Mouse (Mus musculus): ENCODE results near the gene Naglu. TPM values are rescaled to one million over a fixed set of nuclear protein-coding genes. Genes with fewer than 3 reads are reported as not detected.

The Naglu gene
- total and polyA plus RNA-seq, 2 experiments: 22.1 to 38.8 TPM

DNA sequence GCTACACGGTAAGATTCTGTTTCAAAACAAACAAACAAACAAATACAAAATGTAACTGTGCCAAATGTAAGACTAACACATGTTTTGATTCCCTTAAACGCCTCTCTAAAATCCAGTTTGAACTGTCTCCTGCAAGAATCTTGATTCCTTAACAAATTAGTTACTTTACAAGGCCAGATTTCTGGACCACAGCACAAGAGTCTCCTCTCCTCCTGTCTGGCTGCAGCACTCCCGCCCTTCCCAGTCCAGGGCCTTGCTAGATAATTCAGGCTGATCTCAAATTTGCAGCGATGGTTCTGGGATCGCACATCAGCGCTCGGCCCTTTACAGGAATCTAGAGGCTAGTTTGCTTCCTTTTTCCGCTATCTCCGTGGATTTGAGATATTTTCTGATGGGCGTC, 11.8 kb downstream of the Naglu start:
- Histone ChIP-seq H3K9ac (ENCODE audit: low read depth, low read length) (peak overlapping the region; percentile 67), H3K4me3 (ENCODE audit: insufficient read depth, low read depth, low read length) (0 out of 2 replicates have a peak overlapping the region, but pooled peaks have one; percentile 43), H3K27ac (replicated peaks; ENCODE audit: insufficient read depth, low read depth, low read length) (peak overlapping the region; percentile 79), H3K4me1 (ENCODE audit: control insufficient read depth, insufficient read depth, low read length) (peaks cover 19% of the 10 kb centered on the region), H3K79me2 (ENCODE audit: control insufficient read depth, insufficient read depth, low read length) (peaks cover 6% of the 10 kb centered on the region; the same call in 1 of the 2 replicates), H3K36me3 (ENCODE audit: control insufficient read depth, insufficient read depth, low read length) (no peaks in the 10 kb centered on the region), H3K27me3 (ENCODE audit: control insufficient read depth, insufficient read depth, low read length) (no peaks in the 10 kb centered on the region)
- no peak for TF ChIP-seq POLR2A (IDR thresholded peaks at IDR 0.05; ENCODE audit: extremely low read depth, insufficient read depth, low read length)
- no peak for TF ChIP-seq CTCF (IDR thresholded peaks at IDR 0.05; ENCODE audit: low read depth, low read length)
- 7% methylated on average over 10 of the region's 10 CpGs for WGBS
- DNase-seq (ENCODE audit: extremely low read depth, low read depth, low spot score): no peak

DNA sequence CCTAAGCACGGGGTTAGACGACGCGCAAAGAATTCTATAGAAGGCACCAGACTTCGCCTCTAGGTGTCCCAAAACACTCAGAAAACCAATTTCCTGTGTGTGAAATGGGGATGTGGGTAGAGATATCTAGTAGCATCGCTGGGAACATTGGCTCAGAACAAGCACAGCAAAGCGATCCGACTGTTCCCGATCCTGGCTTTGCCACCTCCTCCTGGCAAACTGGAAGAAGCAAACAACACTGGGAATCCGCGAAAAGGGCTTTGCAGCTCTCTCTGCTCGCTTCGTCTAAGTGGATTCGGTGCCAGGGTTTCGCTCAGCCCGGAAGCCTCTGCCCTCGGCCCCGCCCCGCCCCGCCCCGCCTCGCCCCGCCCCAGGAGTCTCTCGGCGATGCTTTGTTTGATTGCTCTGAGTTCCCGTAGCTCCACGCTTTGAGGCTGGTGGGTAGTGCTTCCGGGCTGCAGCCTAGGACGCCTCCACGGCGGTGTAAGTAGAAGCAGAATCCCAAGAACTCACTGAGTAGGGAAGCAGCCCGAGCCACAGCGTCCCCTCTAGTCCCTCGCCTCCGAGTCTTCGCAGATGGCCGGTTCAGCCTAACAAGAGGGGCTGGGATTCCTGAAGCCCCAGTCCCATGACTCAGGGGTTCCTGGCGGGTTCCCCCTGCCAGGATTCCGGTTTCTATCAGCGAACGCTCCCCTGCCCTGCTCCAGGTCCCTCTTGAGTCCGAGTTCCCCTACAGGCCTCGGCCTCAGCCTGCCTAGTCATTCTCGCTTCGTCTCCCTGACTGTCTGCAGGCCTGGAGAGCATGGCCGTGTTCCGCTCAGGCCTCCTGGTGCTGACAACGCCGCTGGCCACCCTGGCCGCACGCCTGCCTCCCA, 12.6 kb downstream of the Naglu start, which contains the start of gene Coasy:
TSS of gene Coasy (plus strand) at position 358 of the 875 bp plus-strand sequence.
- Histone ChIP-seq H3K9ac (ENCODE audit: low read depth, low read length) (peak within 1 kb of the TSS; percentile 94), H3K79me2 (ENCODE audit: control insufficient read depth, insufficient read depth, low read length) (peaks cover 6% of the 10 kb centered on the region; the same call in 1 of the 2 replicates), H3K36me3 (ENCODE audit: control insufficient read depth, insufficient read depth, low read length) (no peaks in the 10 kb centered on the region), H3K27me3 (ENCODE audit: control insufficient read depth, insufficient read depth, low read length) (no peaks in the 10 kb centered on the region), H3K27ac (replicated peaks; ENCODE audit: insufficient read depth, low read depth, low read length) (peak within 1 kb of the TSS; percentile 90), H3K4me1 (ENCODE audit: control insufficient read depth, insufficient read depth, low read length) (peaks cover 19% of the 10 kb centered on the region), H3K4me3 (ENCODE audit: insufficient read depth, low read depth, low read length) (peak within 1 kb of the TSS; percentile 85)
- TF ChIP-seq POLR2A (IDR thresholded peaks at IDR 0.05; ENCODE audit: extremely low read depth, insufficient read depth, low read length) (peak; percentile 81), CTCF (IDR thresholded peaks at IDR 0.05; ENCODE audit: low read depth, low read length) (peak; percentile 8; the same call in 1 of the 2 replicates)
- under 1% methylated on average over 51 of the region's 51 CpGs for WGBS
- peak; percentile 85 for DNase-seq (ENCODE audit: extremely low read depth, low read depth, low spot score)

DNA sequence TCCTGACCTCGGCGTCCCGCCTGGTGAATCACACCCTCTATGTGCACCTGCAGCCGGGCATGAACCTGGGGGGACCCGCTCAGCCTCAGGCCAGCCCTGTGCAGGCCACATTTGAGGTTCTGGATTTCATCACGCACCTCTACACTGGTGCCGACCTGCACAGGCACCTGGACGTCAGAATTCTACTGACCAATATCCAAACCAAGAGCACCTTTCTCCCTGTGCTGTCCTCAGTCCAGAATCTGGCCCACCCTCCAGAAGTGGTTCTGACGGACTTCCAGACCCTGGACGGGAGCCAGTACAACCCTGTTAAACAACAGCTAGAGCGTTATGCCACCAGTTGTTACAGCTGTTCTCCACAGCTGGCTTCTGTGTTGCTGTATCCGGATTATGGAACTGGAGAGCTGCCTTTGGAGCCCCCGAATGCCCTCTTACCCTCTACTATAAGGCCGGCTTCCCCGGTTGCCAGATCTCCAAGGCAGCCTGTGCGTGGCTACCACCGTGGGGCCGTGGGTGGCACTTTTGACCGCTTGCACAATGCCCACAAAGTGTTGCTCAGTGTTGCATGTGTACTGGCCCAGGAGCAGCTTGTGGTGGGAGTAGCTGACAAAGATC, 13.4 kb downstream of the Naglu start:
- Histone ChIP-seq H3K9ac (ENCODE audit: low read depth, low read length) (peak overlapping the region; percentile 94), H3K4me3 (ENCODE audit: insufficient read depth, low read depth, low read length) (peak overlapping the region; percentile 85), H3K4me1 (ENCODE audit: control insufficient read depth, insufficient read depth, low read length) (peaks cover 24% of the 10 kb centered on the region), H3K27ac (replicated peaks; ENCODE audit: insufficient read depth, low read depth, low read length) (peak overlapping the region; percentile 90), H3K36me3 (ENCODE audit: control insufficient read depth, insufficient read depth, low read length) (no peaks in the 10 kb centered on the region), H3K27me3 (ENCODE audit: control insufficient read depth, insufficient read depth, low read length) (no peaks in the 10 kb centered on the region), H3K79me2 (ENCODE audit: control insufficient read depth, insufficient read depth, low read length) (peaks cover 6% of the 10 kb centered on the region; the same call in 1 of the 2 replicates)
- DNase-seq (ENCODE audit: extremely low read depth, low read depth, low spot score): peak; percentile 76
- no peak for TF ChIP-seq POLR2A (IDR thresholded peaks at IDR 0.05; ENCODE audit: extremely low read depth, insufficient read depth, low read length)
- no peak for TF ChIP-seq CTCF (IDR thresholded peaks at IDR 0.05; ENCODE audit: low read depth, low read length)
- WGBS: 6% methylated on average over 19 of the region's 19 CpGs

DNA sequence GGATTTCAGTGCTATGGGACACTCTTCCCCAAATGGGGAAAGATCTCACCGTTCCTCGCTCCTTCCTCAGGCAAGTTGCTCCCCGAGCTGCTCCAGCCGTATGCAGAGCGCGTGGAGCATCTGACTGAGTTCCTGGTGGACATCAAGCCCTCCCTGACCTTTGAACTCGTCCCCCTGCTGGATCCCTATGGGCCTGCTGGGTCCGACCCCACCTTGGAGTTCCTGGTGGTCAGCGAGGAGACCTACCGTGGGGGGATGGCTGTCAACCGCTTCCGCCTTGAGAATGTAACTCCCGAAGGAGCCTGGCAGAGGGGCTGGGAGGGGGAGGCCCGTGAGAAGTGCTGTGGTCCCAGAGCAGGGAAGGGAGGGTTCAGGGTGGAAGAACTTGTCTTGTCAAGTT, 14.4 kb downstream of the Naglu start:
- no peaks in the 10 kb centered on the region for H3K27me3 ChIP-seq (ENCODE audit: control insufficient read depth, insufficient read depth, low read length)
- H3K4me3 ChIP-seq (ENCODE audit: insufficient read depth, low read depth, low read length): no peak overlapping the region
- H3K4me1 ChIP-seq (ENCODE audit: control insufficient read depth, insufficient read depth, low read length): peaks cover 24% of the 10 kb centered on the region
- H3K9ac ChIP-seq (ENCODE audit: low read depth, low read length): no peak overlapping the region
- H3K27ac ChIP-seq (replicated peaks; ENCODE audit: insufficient read depth, low read depth, low read length): 0 out of 2 replicates have a peak overlapping the region, but pooled peaks have one; percentile 2
- H3K36me3 ChIP-seq (ENCODE audit: control insufficient read depth, insufficient read depth, low read length): peaks cover 3% of the 10 kb centered on the region; the same call in 1 of the 2 replicates
- TF ChIP-seq POLR2A (IDR thresholded peaks at IDR 0.05; ENCODE audit: extremely low read depth, insufficient read depth, low read length) (no peak), CTCF (IDR thresholded peaks at IDR 0.05; ENCODE audit: low read depth, low read length) (no peak)
- H3K79me2 ChIP-seq (ENCODE audit: control insufficient read depth, insufficient read depth, low read length): peaks cover 6% of the 10 kb centered on the region; the same call in 1 of the 2 replicates
- no peak for DNase-seq (ENCODE audit: extremely low read depth, low read depth, low spot score)
- WGBS: 90% methylated on average over 14 of the region's 14 CpGs

DNA sequence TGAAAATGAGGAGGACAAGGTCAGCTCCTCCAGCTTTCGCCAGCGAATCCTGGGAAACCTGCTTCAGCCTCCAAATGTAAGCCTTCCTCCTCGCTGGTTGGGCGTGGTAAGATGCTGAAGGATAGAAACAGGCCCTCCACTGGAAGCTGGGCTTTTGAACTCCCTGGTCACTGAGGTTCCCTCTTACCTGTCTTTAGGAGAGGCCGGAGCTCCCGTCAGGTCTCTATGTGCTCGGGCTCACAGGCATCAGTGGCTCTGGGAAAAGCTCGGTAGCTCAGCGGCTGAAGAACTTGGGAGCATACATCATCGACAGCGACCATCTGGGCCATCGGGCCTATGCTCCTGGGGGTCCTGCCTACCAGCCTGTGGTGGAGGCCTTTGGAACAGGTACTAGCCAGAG, 15.0 kb downstream of the Naglu start:
- WGBS: 95% methylated on average over 12 of the region's 12 CpGs
- TF ChIP-seq POLR2A (IDR thresholded peaks at IDR 0.05; ENCODE audit: extremely low read depth, insufficient read depth, low read length) (no peak), CTCF (IDR thresholded peaks at IDR 0.05; ENCODE audit: low read depth, low read length) (no peak)
- Histone ChIP-seq H3K27me3 (ENCODE audit: control insufficient read depth, insufficient read depth, low read length) (no peaks in the 10 kb centered on the region), H3K27ac (replicated peaks; ENCODE audit: insufficient read depth, low read depth, low read length) (no peak overlapping the region), H3K4me1 (ENCODE audit: control insufficient read depth, insufficient read depth, low read length) (peaks cover 24% of the 10 kb centered on the region), H3K9ac (ENCODE audit: low read depth, low read length) (no peak overlapping the region), H3K79me2 (ENCODE audit: control insufficient read depth, insufficient read depth, low read length) (peaks cover 6% of the 10 kb centered on the region; the same call in 1 of the 2 replicates), H3K4me3 (ENCODE audit: insufficient read depth, low read depth, low read length) (no peak overlapping the region), H3K36me3 (ENCODE audit: control insufficient read depth, insufficient read depth, low read length) (peaks cover 7% of the 10 kb centered on the region; the same call in 1 of the 2 replicates)
- no peak for DNase-seq (ENCODE audit: extremely low read depth, low read depth, low spot score)

Data from liver, adult 2 months (tissue).